Mouse (Mus musculus): ENCODE results near the gene Adamts10.

DNA sequence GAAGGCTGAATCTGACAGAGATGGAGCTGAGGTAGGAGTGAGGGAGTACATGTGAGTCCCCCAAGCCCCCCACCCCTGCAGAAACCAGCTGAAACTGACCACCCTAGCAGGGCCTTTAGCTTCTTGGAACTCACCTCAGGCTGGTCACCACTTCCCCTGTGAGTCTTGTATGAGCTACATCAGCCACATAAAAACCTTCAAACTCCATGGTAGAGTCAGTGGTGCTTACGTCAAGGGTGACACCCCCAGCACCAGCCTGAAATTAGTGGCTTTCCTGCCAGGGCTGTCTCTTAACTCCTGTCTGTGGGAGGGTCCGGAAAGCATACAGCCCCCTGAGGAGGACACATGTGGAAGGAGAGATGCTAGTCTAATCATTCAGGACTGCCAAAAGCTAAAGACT, 32.6 kb upstream of the Adamts10 start:
- TF ChIP-seq POLR2A (IDR thresholded peaks at IDR 0.05; ENCODE audit: borderline replicate concordance, low read depth, low read length) (no peak), CTCF (IDR thresholded peaks at IDR 0.05; ENCODE audit: low read depth, low read length) (no peak)

Measured in bone marrow macrophage, adult 2 months (primary cell).